Mouse (Mus musculus): ENCODE data around the gene Cdh23. TPM values are rescaled to one million over a fixed set of nuclear protein-coding genes. Genes with fewer than 3 reads are reported as not detected.

Gene Cdh23
- polyA plus RNA-seq, 1 experiment from 2014 or later, result 0.73 TPM

- Histone ChIP-seq H3K36me3 (0 out of 2 replicates have a peak, but pooled peaks cover 2% of the 10 kb centered on the region), H3K27me3 (no peaks in the 10 kb centered on the region), H3K4me1 (peaks cover 63% of the 10 kb centered on the region), H3K27ac (replicated peaks) (no peak overlapping the region), H3K9me3 (replicated peaks) (no peaks in the 10 kb centered on the region), H3K4me2 (replicated peaks) (no peak overlapping the region), H3K9ac (no peak overlapping the region), H3K4me3 (replicated peaks) (no peak overlapping the region)
- 77% methylated on average over 4 of the region's 4 CpGs for WGBS
- ATAC-seq (ENCODE audit: insufficient number of reproducible peaks, low FRiP score, low TSS enrichment, low read depth), result no peak
These were observed 409.1 kb downstream of the Cdh23 start for GRCm38 (mm10) chr10:60287161-60287560.

- Histone ChIP-seq H3K4me2 (replicated peaks) (no peak overlapping the region), H3K4me1 (peaks cover 69% of the 10 kb centered on the region), H3K27me3 (no peaks in the 10 kb centered on the region), H3K27ac (replicated peaks) (no peak overlapping the region), H3K36me3 (0 out of 2 replicates have a peak, but pooled peaks cover under 1% of the 10 kb centered on the region), H3K9me3 (replicated peaks) (no peaks in the 10 kb centered on the region), H3K9ac (no peak overlapping the region), H3K4me3 (replicated peaks) (no peak overlapping the region)
- no peak for ATAC-seq (ENCODE audit: insufficient number of reproducible peaks, low FRiP score, low TSS enrichment, low read depth)
- 87% methylated on average over 7 of the region's 7 CpGs for WGBS
These were observed 409.7 kb downstream of the Cdh23 start for GRCm38 (mm10) chr10:60286546-60286945.

GRCm38 (mm10) chr10:60285676-60286372 is 410.5 kb downstream of the Cdh23 start:
- WGBS, result 36% methylated on average over 14 of the region's 14 CpGs
- H3K4me1 ChIP-seq, result peaks cover 74% of the 10 kb centered on the region

GRCm38 (mm10) chr10:60285183-60285582 is 411.1 kb downstream of the Cdh23 start:
- Histone ChIP-seq H3K9me3 (replicated peaks) (no peaks in the 10 kb centered on the region), H3K27ac (replicated peaks) (peak overlapping the region; percentile 49), H3K9ac (no peak overlapping the region), H3K4me1 (peaks cover 74% of the 10 kb centered on the region), H3K27me3 (no peaks in the 10 kb centered on the region), H3K4me2 (replicated peaks) (0 out of 2 replicates have a peak overlapping the region, but pooled peaks have one; percentile 8), H3K4me3 (replicated peaks) (no peak overlapping the region), H3K36me3 (no peaks in the 10 kb centered on the region)
- no peak for ATAC-seq (ENCODE audit: insufficient number of reproducible peaks, low FRiP score, low TSS enrichment, low read depth)
- WGBS, result 65% methylated on average over 8 of the region's 8 CpGs

More at GRCm38 (mm10) chr10:60285676-60286372, 410.5 kb downstream of the Cdh23 start:
- H3K36me3 ChIP-seq, result no peaks in the 10 kb centered on the region
- H3K9me3 ChIP-seq (replicated peaks), result no peaks in the 10 kb centered on the region
- H3K4me3 ChIP-seq (replicated peaks), result no peak overlapping the region
- H3K27ac ChIP-seq (replicated peaks), result peak overlapping the region; percentile 49; the same call in 1 of the 2 replicates
- 0 out of 2 replicates have a peak overlapping the region, but pooled peaks have one; percentile 8 for H3K4me2 ChIP-seq (replicated peaks)
- no peak overlapping the region for H3K9ac ChIP-seq
- no peaks in the 10 kb centered on the region for H3K27me3 ChIP-seq
- ATAC-seq (ENCODE audit: insufficient number of reproducible peaks, low FRiP score, low TSS enrichment, low read depth), result no peak

GRCm38 (mm10) chr10:60284676-60285111 is 411.6 kb downstream of the Cdh23 start:
- ATAC-seq (ENCODE audit: insufficient number of reproducible peaks, low FRiP score, low TSS enrichment, low read depth), result no peak
- H3K4me2 ChIP-seq (replicated peaks), result no peak overlapping the region
- H3K4me3 ChIP-seq (replicated peaks), result no peak overlapping the region
- no peak overlapping the region for H3K9ac ChIP-seq
- no peaks in the 10 kb centered on the region for H3K27me3 ChIP-seq
- peak overlapping the region; percentile 49; the same call in 1 of the 2 replicates for H3K27ac ChIP-seq (replicated peaks)
- H3K36me3 ChIP-seq, result no peaks in the 10 kb centered on the region
- H3K4me1 ChIP-seq, result peaks cover 75% of the 10 kb centered on the region
- no peaks in the 10 kb centered on the region for H3K9me3 ChIP-seq (replicated peaks)
- 50% methylated on average over 8 of the region's 8 CpGs for WGBS

- Histone ChIP-seq H3K36me3 (no peaks in the 10 kb centered on the region), H3K4me1 (peaks cover 79% of the 10 kb centered on the region), H3K9me3 (replicated peaks) (no peaks in the 10 kb centered on the region), H3K4me3 (replicated peaks) (no peak overlapping the region), H3K27me3 (no peaks in the 10 kb centered on the region), H3K27ac (replicated peaks) (0 out of 2 replicates have a peak overlapping the region, but pooled peaks have one; percentile 49), H3K9ac (no peak overlapping the region), H3K4me2 (replicated peaks) (no peak overlapping the region)
- no peak for ATAC-seq (ENCODE audit: insufficient number of reproducible peaks, low FRiP score, low TSS enrichment, low read depth)
- 74% methylated on average over 6 of the region's 6 CpGs for WGBS
These were observed 412.0 kb downstream of the Cdh23 start for GRCm38 (mm10) chr10:60284248-60284647.

GRCm38 (mm10) chr10:60282116-60283014 is 413.9 kb downstream of the Cdh23 start:
- no peaks in the 10 kb centered on the region for H3K9me3 ChIP-seq (replicated peaks)
- peak overlapping the region; percentile 55; the same call in 1 of the 2 replicates for H3K27ac ChIP-seq (replicated peaks)
- no peak overlapping the region for H3K4me2 ChIP-seq (replicated peaks)
- no peaks in the 10 kb centered on the region for H3K27me3 ChIP-seq
- no peaks in the 10 kb centered on the region for H3K36me3 ChIP-seq
- no peak for ATAC-seq (ENCODE audit: insufficient number of reproducible peaks, low FRiP score, low TSS enrichment, low read depth)
- peaks cover 90% of the 10 kb centered on the region for H3K4me1 ChIP-seq
- no peak overlapping the region for H3K4me3 ChIP-seq (replicated peaks)
- H3K9ac ChIP-seq, result no peak overlapping the region
- 63% methylated on average over 10 of the region's 10 CpGs for WGBS

GRCm38 (mm10) chr10:60281571-60282050 is 414.7 kb downstream of the Cdh23 start:
- Histone ChIP-seq H3K4me1 (peaks cover 90% of the 10 kb centered on the region), H3K4me2 (replicated peaks) (0 out of 2 replicates have a peak overlapping the region, but pooled peaks have one; percentile 8), H3K4me3 (replicated peaks) (no peak overlapping the region), H3K27me3 (no peaks in the 10 kb centered on the region), H3K9me3 (replicated peaks) (no peaks in the 10 kb centered on the region), H3K9ac (no peak overlapping the region), H3K36me3 (no peaks in the 10 kb centered on the region), H3K27ac (replicated peaks) (no peak overlapping the region)
- WGBS, result 72% methylated on average over 9 of the region's 9 CpGs
- no peak for ATAC-seq (ENCODE audit: insufficient number of reproducible peaks, low FRiP score, low TSS enrichment, low read depth)

GRCm38 (mm10) chr10:60280353-60280752 is 415.9 kb downstream of the Cdh23 start:
- H3K27ac ChIP-seq (replicated peaks), result peak overlapping the region; percentile 63; the same call in 1 of the 2 replicates
- peaks cover 78% of the 10 kb centered on the region for H3K4me1 ChIP-seq
- no peaks in the 10 kb centered on the region for H3K36me3 ChIP-seq
- H3K9me3 ChIP-seq (replicated peaks), result no peaks in the 10 kb centered on the region
- H3K4me3 ChIP-seq (replicated peaks), result 0 out of 2 replicates have a peak overlapping the region, but pooled peaks have one; percentile 8
- H3K4me2 ChIP-seq (replicated peaks), result peak overlapping the region; percentile 33
- H3K27me3 ChIP-seq, result no peaks in the 10 kb centered on the region
- H3K9ac ChIP-seq, result no peak overlapping the region
- WGBS, result 87% methylated on average over 6 of the region's 6 CpGs
- ATAC-seq (ENCODE audit: insufficient number of reproducible peaks, low FRiP score, low TSS enrichment, low read depth), result no peak

GRCm38 (mm10) chr10:60279941-60280301 is 416.4 kb downstream of the Cdh23 start:
- no peak for ATAC-seq (ENCODE audit: insufficient number of reproducible peaks, low FRiP score, low TSS enrichment, low read depth)
- Histone ChIP-seq H3K27ac (replicated peaks) (peak overlapping the region; percentile 63), H3K4me1 (peaks cover 73% of the 10 kb centered on the region), H3K27me3 (no peaks in the 10 kb centered on the region), H3K36me3 (no peaks in the 10 kb centered on the region), H3K4me3 (replicated peaks) (0 out of 2 replicates have a peak overlapping the region, but pooled peaks have one; percentile 8), H3K9ac (no peak overlapping the region), H3K4me2 (replicated peaks) (peak overlapping the region; percentile 33), H3K9me3 (replicated peaks) (no peaks in the 10 kb centered on the region)
- WGBS, result 72% methylated on average over 9 of the region's 9 CpGs

All from embryonic facial prominence, embryonic 15.5 days (tissue).